Mouse (Mus musculus): ENCODE measurements around the gene Apoa4. TPM values are rescaled to one million over a fixed set of nuclear protein-coding genes. Genes with fewer than 3 reads are reported as not detected.

Apoa4 gene
- total RNA-seq (2014; rRNA removed; ENCODE audit: low replicate concordance), result 0.89 and 6.6 TPM in 2 replicates
- polyA plus RNA-seq (2015; fragmentation: Nextera tagmentation; extraction: Ambion mirVana), result not detected in 2 replicates

DNA sequence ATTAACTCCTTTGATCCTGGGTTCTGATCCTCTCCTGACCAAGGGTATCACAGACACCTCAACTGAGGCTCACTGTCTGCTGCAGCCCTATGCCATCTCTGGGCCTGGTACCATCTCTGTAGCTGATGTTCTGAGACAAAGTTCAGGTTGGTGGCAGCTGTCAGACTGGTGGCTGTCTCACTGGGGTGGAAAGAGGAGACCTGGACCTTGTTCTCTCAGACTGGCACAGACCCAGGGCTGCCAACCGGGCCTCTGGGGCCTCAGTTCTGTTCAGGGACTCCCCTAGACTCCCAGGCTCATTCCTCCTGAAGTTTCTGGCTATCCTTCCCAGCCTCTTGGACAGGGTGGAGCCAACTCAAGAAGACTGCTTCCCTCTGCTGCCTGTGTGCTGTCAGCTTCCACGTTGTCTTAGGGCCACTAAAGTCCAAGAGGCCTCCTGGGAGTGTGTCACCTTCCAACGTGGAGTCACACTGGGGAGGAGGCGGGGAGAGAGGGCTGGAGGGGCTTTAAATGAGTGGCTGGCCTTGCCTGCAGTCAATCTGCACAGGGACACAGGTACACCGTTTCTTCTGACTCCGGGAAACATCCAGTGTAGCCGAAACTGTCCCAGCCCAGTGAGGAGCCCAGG lies at the start of gene Apoa4:
Apoa4 (plus strand) TSS at position 171 of the 628 bp plus-strand sequence.
- Histone ChIP-seq H3K27ac (ENCODE audit: low read depth) (no peak within 1 kb of the TSS), H3K27me3 (ENCODE audit: control insufficient read depth, insufficient read depth, low read length) (0 out of 2 replicates have a peak, but pooled peaks cover 6% of the 10 kb centered on the region), H3K4me2 (ENCODE audit: low read depth, low read length) (no peak within 1 kb of the TSS), H3K9ac (replicated peaks; ENCODE audit: low read depth, low read length) (no peak within 1 kb of the TSS), H3K4me1 (ENCODE audit: control insufficient read depth, insufficient read depth) (peaks cover 7% of the 10 kb centered on the region; the same call in 1 of the 2 replicates), H3K4me3 (ENCODE audit: low read depth, low read length) (no peak within 1 kb of the TSS), H3K9me3 (replicated peaks; ENCODE audit: control insufficient read depth, low read length) (no peaks in the 10 kb centered on the region), H3K36me3 (replicated peaks; ENCODE audit: control insufficient read depth, insufficient read depth, low read length) (no peaks in the 10 kb centered on the region)
- no peak for TF ChIP-seq CTCF (IDR thresholded peaks at IDR 0.05; ENCODE audit: low read depth)
- TF ChIP-seq EP300 (IDR thresholded peaks at IDR 0.05; ENCODE audit: low read depth), result no peak
- 60% methylated on average over 7 of the region's 7 CpGs for WGBS
- no peak for ATAC-seq (ENCODE audit: insufficient read depth, low read depth)
- DNase-seq (ENCODE audit: low spot score), result no peak

- Histone ChIP-seq H3K9ac (replicated peaks; ENCODE audit: low read depth, low read length) (no peak overlapping the region), H3K36me3 (replicated peaks; ENCODE audit: control insufficient read depth, insufficient read depth, low read length) (peaks cover 22% of the 10 kb centered on the region), H3K27ac (ENCODE audit: low read depth) (peak overlapping the region; percentile 53), H3K27me3 (ENCODE audit: control insufficient read depth, insufficient read depth, low read length) (no peaks in the 10 kb centered on the region), H3K4me1 (ENCODE audit: control insufficient read depth, insufficient read depth) (peaks cover 10% of the 10 kb centered on the region; the same call in 1 of the 2 replicates), H3K4me3 (ENCODE audit: low read depth, low read length) (no peak overlapping the region), H3K9me3 (replicated peaks; ENCODE audit: control insufficient read depth, low read length) (no peaks in the 10 kb centered on the region), H3K4me2 (ENCODE audit: low read depth, low read length) (no peak overlapping the region)
- TF ChIP-seq CTCF (IDR thresholded peaks at IDR 0.05; ENCODE audit: low read depth) (no peak), EP300 (IDR thresholded peaks at IDR 0.05; ENCODE audit: low read depth) (no peak)
- DNase-seq (ENCODE audit: low spot score) (no peak), ATAC-seq (ENCODE audit: insufficient read depth, low read depth) (peak; percentile 68; the same call in 1 of the 2 replicates)
- WGBS, result 46% methylated on average over 8 of the region's 8 CpGs
Observed at GRCm38 (mm10) chr9:46191234-46191633, 49.3 kb upstream of the Apoa4 start.

DNA sequence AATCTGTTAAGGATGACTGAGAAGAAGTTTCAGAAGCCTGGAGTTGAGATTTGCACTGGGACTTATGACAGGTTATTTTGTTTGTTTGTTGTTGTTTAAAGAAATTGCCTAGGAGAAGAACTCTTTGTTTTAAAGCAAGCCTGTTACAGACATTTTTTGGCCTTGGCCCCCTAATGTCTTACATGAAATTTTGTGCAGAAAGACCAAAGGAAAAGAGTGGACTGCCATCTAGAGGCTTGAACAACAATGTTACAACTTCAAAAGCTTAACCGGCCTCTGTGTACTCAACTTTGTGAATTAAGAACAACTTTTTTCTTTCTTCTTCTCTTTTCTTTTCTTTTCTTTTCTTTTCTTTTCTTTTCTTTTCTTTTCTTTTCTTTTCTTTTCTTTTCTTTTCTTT lies 48.9 kb upstream of the Apoa4 start:
- no peak for ATAC-seq (ENCODE audit: insufficient read depth, low read depth)
- Histone ChIP-seq H3K4me2 (ENCODE audit: low read depth, low read length) (no peak overlapping the region), H3K27me3 (ENCODE audit: control insufficient read depth, insufficient read depth, low read length) (no peaks in the 10 kb centered on the region), H3K9ac (replicated peaks; ENCODE audit: low read depth, low read length) (no peak overlapping the region), H3K36me3 (replicated peaks; ENCODE audit: control insufficient read depth, insufficient read depth, low read length) (peaks cover 23% of the 10 kb centered on the region), H3K27ac (ENCODE audit: low read depth) (no peak overlapping the region), H3K4me1 (ENCODE audit: control insufficient read depth, insufficient read depth) (peaks cover 14% of the 10 kb centered on the region; the same call in 1 of the 2 replicates), H3K4me3 (ENCODE audit: low read depth, low read length) (no peak overlapping the region), H3K9me3 (replicated peaks; ENCODE audit: control insufficient read depth, low read length) (no peaks in the 10 kb centered on the region)
- TF ChIP-seq EP300 (IDR thresholded peaks at IDR 0.05; ENCODE audit: low read depth) (no peak), CTCF (IDR thresholded peaks at IDR 0.05; ENCODE audit: low read depth) (peak; percentile 65)
- DNase-seq (ENCODE audit: low spot score), result peak; percentile 81
- 12% methylated on average over 1 of the region's 1 CpGs for WGBS

DNA sequence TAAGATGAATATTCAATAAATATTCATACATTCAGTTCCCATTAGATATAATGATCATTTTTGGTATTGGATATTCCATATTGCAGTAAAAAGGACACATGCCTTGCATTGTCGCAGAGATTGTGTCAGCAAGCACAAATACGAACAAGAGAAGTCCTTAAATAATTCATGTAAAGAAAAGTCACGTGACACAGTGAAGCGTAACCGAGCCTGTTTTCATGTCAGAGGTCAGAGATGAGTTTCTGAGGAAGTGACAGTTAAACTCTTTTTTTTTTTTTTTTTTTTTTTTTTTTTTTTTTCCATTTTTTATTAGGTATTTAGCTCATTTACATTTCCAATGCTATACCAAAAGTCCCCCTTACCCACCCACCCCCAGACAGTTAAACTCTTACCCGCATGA lies 47.9 kb upstream of the Apoa4 start:
- Histone ChIP-seq H3K4me3 (ENCODE audit: low read depth, low read length) (no peak overlapping the region), H3K4me1 (ENCODE audit: control insufficient read depth, insufficient read depth) (peaks cover 21% of the 10 kb centered on the region), H3K9ac (replicated peaks; ENCODE audit: low read depth, low read length) (no peak overlapping the region), H3K9me3 (replicated peaks; ENCODE audit: control insufficient read depth, low read length) (no peaks in the 10 kb centered on the region), H3K27ac (ENCODE audit: low read depth) (no peak overlapping the region), H3K36me3 (replicated peaks; ENCODE audit: control insufficient read depth, insufficient read depth, low read length) (peaks cover 23% of the 10 kb centered on the region), H3K27me3 (ENCODE audit: control insufficient read depth, insufficient read depth, low read length) (no peaks in the 10 kb centered on the region), H3K4me2 (ENCODE audit: low read depth, low read length) (no peak overlapping the region)
- no peak for ATAC-seq (ENCODE audit: insufficient read depth, low read depth)
- no peak for DNase-seq (ENCODE audit: low spot score)
- WGBS, result 90% methylated on average over 6 of the region's 6 CpGs
- TF ChIP-seq CTCF (IDR thresholded peaks at IDR 0.05; ENCODE audit: low read depth) (no peak), EP300 (IDR thresholded peaks at IDR 0.05; ENCODE audit: low read depth) (no peak)

DNA sequence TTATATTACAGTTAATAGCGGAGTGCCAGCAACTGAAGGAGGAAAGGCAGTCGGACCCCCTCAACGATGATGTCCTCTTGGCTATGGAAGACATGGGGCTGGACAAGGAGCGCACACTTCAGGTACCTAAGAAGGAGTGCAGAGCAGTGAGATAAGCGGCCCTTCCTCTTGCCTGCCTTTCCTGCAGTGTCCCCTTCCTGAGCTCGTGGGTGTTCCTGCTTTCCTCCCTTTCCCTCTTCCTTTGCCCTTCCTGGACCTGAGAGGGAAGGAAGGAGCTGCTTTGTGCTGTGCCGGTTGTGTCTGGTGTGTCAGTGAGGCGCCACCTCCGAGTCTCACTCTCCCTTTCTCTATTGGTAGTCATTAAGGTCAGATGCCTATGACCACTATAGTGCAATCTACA lies 45.7 kb upstream of the Apoa4 start:
- Histone ChIP-seq H3K9me3 (replicated peaks; ENCODE audit: control insufficient read depth, low read length) (no peaks in the 10 kb centered on the region), H3K27me3 (ENCODE audit: control insufficient read depth, insufficient read depth, low read length) (no peaks in the 10 kb centered on the region), H3K4me1 (ENCODE audit: control insufficient read depth, insufficient read depth) (peaks cover 35% of the 10 kb centered on the region), H3K36me3 (replicated peaks; ENCODE audit: control insufficient read depth, insufficient read depth, low read length) (peaks cover 32% of the 10 kb centered on the region), H3K9ac (replicated peaks; ENCODE audit: low read depth, low read length) (no peak overlapping the region), H3K27ac (ENCODE audit: low read depth) (no peak overlapping the region), H3K4me3 (ENCODE audit: low read depth, low read length) (no peak overlapping the region), H3K4me2 (ENCODE audit: low read depth, low read length) (no peak overlapping the region)
- ATAC-seq (ENCODE audit: insufficient read depth, low read depth) (no peak), DNase-seq (ENCODE audit: low spot score) (no peak)
- WGBS, result 65% methylated on average over 9 of the region's 9 CpGs
- TF ChIP-seq EP300 (IDR thresholded peaks at IDR 0.05; ENCODE audit: low read depth) (no peak), CTCF (IDR thresholded peaks at IDR 0.05; ENCODE audit: low read depth) (no peak)

All from heart, postnatal 0 days (tissue).